Mouse (Mus musculus) adipose tissue, adult 10 weeks (tissue): ENCODE data around the gene Cxcl12. TPM values are rescaled to one million over a fixed set of nuclear protein-coding genes. Genes with fewer than 3 reads are reported as not detected.

Source experiments
- polyA plus RNA-seq: library from polyadenylated mRNA; stranded (reverse); fragments of 350-450 nt; fragmentation: Illumina TruSeq; extraction: RNeasy Lipid Tissue Mini Kit (QIAGEN cat#74804); gene quantifications from one replicate; pipeline ENCODE4 v1.2.3, GENCODE M21; 2014; ENCODE audit warnings: low read depth, low replicate concordance

The Cxcl12 gene
- polyA plus RNA-seq: 84.6 TPM

GRCm38 (mm10) chr6:117168321-117169011 is at the start of gene Cxcl12:
Gene Cxcl12, plus strand, starts transcription at chr6:117168535.

